Mouse (Mus musculus) intestine, postnatal 0 days (tissue): Measurements from ENCODE around the gene Hist4h4. TPM values are rescaled to one million over a fixed set of nuclear protein-coding genes. Genes with fewer than 3 reads are reported as not detected.

ENCODE experiments used
- ATAC-seq: fragments of 200-750 bp; cut with Nextera tagmentation; 2 replicates; pipeline ENCODE4 v1.8.0; 2017; ENCODE audit warnings: mild to moderate bottlenecking, moderate TSS enrichment, moderate library complexity
- H3K27ac ChIP-seq: fragments of 300-500 bp; sonication (generic); 2 replicates; pipeline ENCODE4 v1.5.1; 2014; ENCODE audit warnings: mild to moderate bottlenecking, low read depth, low read length, moderate library complexity
- H3K27me3 ChIP-seq: fragments of 300-500 bp; sonication (generic); replicated peaks from 2 replicates; pipeline ENCODE4 v1.6.1; 2014; ENCODE audit warnings: low read length, mixed read lengths; ENCODE audit not compliant: control insufficient read depth, insufficient read depth
- H3K36me3 ChIP-seq: fragments of 300-500 bp; sonication (generic); 2 replicates; pipeline ENCODE4 v1.6.1; 2014; ENCODE audit warnings: mild to moderate bottlenecking, moderate library complexity; ENCODE audit not compliant: control insufficient read depth, insufficient read depth
- H3K4me1 ChIP-seq: fragments of 300-500 bp; sonication (generic); replicated peaks from 2 replicates; pipeline ENCODE4 v1.6.1; 2014; ENCODE audit warnings: antibody characterized with exemption, low read length, mixed read lengths; ENCODE audit not compliant: control insufficient read depth, insufficient read depth
- H3K4me2 ChIP-seq: fragments of 300-500 bp; sonication (generic); replicated peaks from 2 replicates; pipeline ENCODE4 v1.6.1; 2014; ENCODE audit warnings: low read depth, mild to moderate bottlenecking, moderate library complexity
- H3K4me3 ChIP-seq: fragments of 300-500 bp; sonication (generic); 2 replicates; pipeline ENCODE4 v1.5.1; 2014; ENCODE audit warnings: low read depth, low read length
- H3K9ac ChIP-seq: fragments of 300-500 bp; sonication (generic); 2 replicates; pipeline ENCODE4 v1.6.1; 2014; ENCODE audit warnings: mild to moderate bottlenecking, low read depth, low read length
- H3K9me3 ChIP-seq: fragments of 300-500 bp; sonication (generic); 2 replicates; pipeline ENCODE4 v1.6.1; 2016; ENCODE audit warnings: mixed run types; ENCODE audit not compliant: control insufficient read depth
- CTCF ChIP-seq: sonication (generic); IDR thresholded peaks from 2 replicates; pipeline ENCODE4 v1.5.1; 2016; ENCODE audit warnings: low read depth, mild to moderate bottlenecking, control low read depth, antibody characterized with exemption, moderate library complexity
- WGBS: fragments of 180-500 bp; shearing (Covaris S2); extraction: QIAGEN DNeasy Blood & Tissue Kit; methylation state at CpG from one replicate; pipeline ENCODE4 v1.1.7; 2014; 5-methylcytosine and 5-hydroxymethylcytosine counted together
- polyA plus RNA-seq: library from polyadenylated mRNA; unstranded; fragments of >200 nt; fragmentation: Nextera tagmentation; extraction: Ambion mirVana; gene quantifications from 2 replicates; pipeline ENCODE4 v1.2.1, GENCODE M21; 2015

Hist4h4 gene
- polyA plus RNA-seq, 1 experiment from 2014 or later: 0.76 TPM

DNA sequence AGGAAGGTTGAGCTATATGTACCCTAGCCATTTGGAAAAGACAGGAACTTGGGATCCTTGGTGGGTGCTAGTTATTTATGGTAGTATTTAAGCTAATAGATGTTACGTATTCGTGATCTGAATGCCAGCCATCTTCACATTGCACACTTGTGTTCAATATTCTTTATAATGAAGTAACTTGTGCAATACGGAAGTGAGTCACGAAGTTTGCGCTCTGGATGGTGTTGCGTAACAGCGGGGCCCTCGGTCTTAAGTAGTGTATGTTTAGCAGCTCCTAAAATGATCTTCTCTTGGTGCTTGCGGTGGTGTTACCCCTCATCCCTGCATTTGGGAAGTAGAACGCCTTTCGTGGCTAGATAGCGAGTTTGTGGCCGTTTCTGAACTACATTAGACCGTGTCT, 4.9 kb upstream of the Hist4h4 start:
- Histone ChIP-seq H3K27me3 (no peaks in the 10 kb centered on the region), H3K9ac (peak overlapping the region; percentile 79), H3K36me3 (peaks cover 9% of the 10 kb centered on the region), H3K4me2 (peak overlapping the region; percentile 94), H3K4me3 (peak overlapping the region; percentile 85), H3K27ac (peak overlapping the region; percentile 90), H3K4me1 (peaks cover 16% of the 10 kb centered on the region; the same call in 1 of the 2 replicates), H3K9me3 (no peaks in the 10 kb centered on the region)
- WGBS: 10% methylated on average over 14 of the region's 14 CpGs
- TF ChIP-seq CTCF: no peak
- 0 out of 2 replicates have a peak, but pooled peaks have one; percentile 23 for ATAC-seq

DNA sequence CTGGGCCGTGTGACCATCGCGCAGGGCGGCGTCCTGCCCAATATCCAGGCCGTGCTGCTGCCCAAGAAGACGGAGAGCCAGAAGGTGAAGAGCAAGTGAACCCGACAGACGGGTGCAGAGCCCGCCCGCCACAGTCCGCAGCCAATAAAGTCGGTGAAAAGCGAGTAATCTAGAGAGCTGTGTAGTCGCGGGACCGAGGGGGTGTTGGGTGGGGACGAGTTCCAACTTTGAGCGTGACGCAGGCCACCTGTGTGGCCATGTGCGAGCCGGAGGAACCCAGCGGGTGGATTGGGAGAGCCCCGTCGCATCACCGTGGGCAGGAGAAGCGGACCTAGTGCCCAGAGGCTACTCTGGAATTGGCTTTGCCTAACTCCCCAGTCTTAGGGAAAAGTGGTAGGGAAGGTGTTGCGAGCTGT, 4.4 kb upstream of the Hist4h4 start:
- ATAC-seq: peak; percentile 8
- Histone ChIP-seq H3K27me3 (no peaks in the 10 kb centered on the region), H3K9me3 (no peaks in the 10 kb centered on the region), H3K4me3 (peak overlapping the region; percentile 85), H3K36me3 (peaks cover 4% of the 10 kb centered on the region; the same call in 1 of the 2 replicates), H3K27ac (peak overlapping the region; percentile 90), H3K4me1 (peaks cover 16% of the 10 kb centered on the region; the same call in 1 of the 2 replicates), H3K4me2 (peak overlapping the region; percentile 94), H3K9ac (peak overlapping the region; percentile 79)
- WGBS: under 1% methylated on average over 28 of the region's 28 CpGs
- TF ChIP-seq CTCF: no peak

DNA sequence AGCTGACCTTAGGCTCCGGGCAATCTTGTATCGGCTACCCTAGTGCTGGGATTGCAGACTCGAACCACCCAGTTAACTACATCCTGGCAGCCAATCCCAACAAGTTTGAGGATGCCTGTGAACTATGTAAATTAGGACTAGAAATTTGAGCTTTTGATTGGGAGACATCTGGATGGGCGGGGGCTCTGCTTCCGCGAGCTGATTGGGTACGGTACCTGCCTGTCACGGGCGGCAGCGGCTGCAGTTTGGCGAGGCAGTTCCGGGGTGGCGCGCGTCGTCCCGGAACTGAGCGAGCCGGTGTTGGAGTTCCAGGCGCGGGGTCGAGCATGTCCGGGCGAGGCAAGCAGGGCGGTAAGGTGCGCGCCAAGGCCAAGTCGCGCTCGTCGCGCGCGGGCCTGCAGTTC, 3.8 kb upstream of the Hist4h4 start, which contains the start of gene H2afj:
H2afj (plus strand) TSS at position 231 of the 404 bp plus-strand sequence.
- Histone ChIP-seq H3K4me2 (peak within 1 kb of the TSS; percentile 94), H3K9ac (peak within 1 kb of the TSS; percentile 79), H3K4me3 (peak within 1 kb of the TSS; percentile 85), H3K27ac (peak within 1 kb of the TSS; percentile 90), H3K36me3 (no peaks in the 10 kb centered on the region; the same call in 1 of the 2 replicates), H3K4me1 (peaks cover 21% of the 10 kb centered on the region; the same call in 1 of the 2 replicates), H3K27me3 (no peaks in the 10 kb centered on the region), H3K9me3 (no peaks in the 10 kb centered on the region)
- peak; percentile 83 for ATAC-seq
- no peak for TF ChIP-seq CTCF
- WGBS: under 1% methylated on average over 34 of the region's 34 CpGs

DNA sequence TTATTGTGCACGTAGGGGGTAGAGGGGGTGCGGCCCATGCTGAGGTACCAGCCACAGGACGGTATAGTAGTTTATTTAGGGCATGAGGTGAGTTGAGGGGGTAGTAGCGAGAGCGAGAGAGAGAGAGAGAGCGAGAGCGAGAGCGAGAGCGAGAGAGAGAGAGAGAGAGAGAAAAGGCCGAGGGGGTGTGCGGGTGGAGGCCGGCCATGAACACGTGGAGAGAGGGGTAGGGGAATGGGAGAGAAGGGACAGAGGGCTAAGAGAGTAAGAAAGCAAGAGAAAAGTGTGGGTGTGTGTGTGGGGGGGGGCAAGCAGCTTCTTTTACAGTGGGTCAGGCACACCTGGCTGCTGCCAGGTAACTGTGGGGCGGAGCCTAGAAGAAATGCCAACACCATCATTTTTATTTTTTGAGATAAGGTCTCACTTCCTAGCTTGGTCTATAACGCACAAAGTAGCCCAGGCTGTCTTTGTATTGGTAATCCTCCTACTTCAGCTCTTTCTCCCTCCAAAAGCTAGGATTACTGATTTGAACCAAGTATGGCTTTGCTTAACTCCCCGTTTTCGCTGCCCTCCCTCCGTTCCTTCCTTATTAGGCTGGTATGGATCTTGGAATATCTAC, 3.3 kb upstream of the Hist4h4 start:
- peaks cover 21% of the 10 kb centered on the region; the same call in 1 of the 2 replicates for H3K4me1 ChIP-seq
- no peaks in the 10 kb centered on the region for H3K36me3 ChIP-seq
- peak overlapping the region; percentile 40 for H3K9ac ChIP-seq
- H3K4me2 ChIP-seq: peak overlapping the region; percentile 94
- no peaks in the 10 kb centered on the region for H3K27me3 ChIP-seq
- TF ChIP-seq CTCF: no peak
- peak overlapping the region; percentile 85 for H3K4me3 ChIP-seq
- peak overlapping the region; percentile 70 for H3K27ac ChIP-seq
- WGBS: 30% methylated on average over 18 of the region's 18 CpGs
- peak; percentile 17 for ATAC-seq
- H3K9me3 ChIP-seq: no peaks in the 10 kb centered on the region

DNA sequence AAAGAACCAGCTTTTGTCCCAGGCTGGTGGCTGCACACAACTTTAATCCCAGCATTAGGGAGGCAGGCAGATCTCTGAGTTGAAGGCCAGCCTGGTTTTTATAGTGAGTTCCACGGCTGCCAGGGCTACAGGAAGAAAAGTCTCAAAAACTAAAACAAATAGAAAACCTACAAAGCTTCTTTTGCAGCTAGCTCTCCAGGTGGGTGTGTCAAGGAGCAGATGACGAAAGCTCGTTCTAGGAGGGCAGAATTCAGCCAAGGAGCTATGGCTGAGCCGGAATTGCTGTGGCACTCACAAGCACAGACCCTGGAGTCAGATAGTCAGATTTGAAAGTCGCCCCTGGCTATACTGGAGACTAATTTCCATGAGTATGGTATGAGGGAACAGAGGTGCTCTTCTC, 2.6 kb upstream of the Hist4h4 start:
- Histone ChIP-seq H3K9me3 (no peaks in the 10 kb centered on the region), H3K27me3 (no peaks in the 10 kb centered on the region), H3K27ac (peak overlapping the region; percentile 70), H3K4me1 (peaks cover 17% of the 10 kb centered on the region; the same call in 1 of the 2 replicates), H3K4me2 (peak overlapping the region; percentile 94), H3K9ac (no peak overlapping the region), H3K36me3 (no peaks in the 10 kb centered on the region), H3K4me3 (no peak overlapping the region)
- ATAC-seq: no peak
- TF ChIP-seq CTCF: no peak
- WGBS: 38% methylated on average over 5 of the region's 5 CpGs

DNA sequence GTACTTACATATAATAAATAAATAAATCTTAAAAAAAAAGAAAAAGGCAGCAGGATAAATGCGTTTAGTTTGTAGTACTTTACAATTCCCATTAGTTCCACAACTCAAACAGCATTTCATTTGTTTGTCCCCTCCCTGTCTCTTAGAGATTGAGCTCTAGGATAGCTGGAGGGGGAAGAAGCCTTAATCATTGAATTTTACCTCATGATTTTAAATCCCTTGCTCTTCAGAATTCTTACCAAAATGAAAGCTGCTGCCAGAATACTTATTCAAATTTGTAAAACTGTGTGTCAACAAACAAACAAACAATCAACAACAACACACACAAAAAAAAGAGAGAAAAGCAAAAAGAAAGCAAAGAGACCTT, 1.2 kb upstream of the Hist4h4 start:
- no peak overlapping the region for H3K9ac ChIP-seq
- H3K27ac ChIP-seq: no peak overlapping the region
- H3K4me3 ChIP-seq: no peak overlapping the region
- H3K27me3 ChIP-seq: no peaks in the 10 kb centered on the region
- H3K4me1 ChIP-seq: 0 out of 2 replicates have a peak, but pooled peaks cover 11% of the 10 kb centered on the region
- no peak for TF ChIP-seq CTCF
- H3K9me3 ChIP-seq: no peaks in the 10 kb centered on the region
- WGBS: 73% methylated on average over 1 of the region's 1 CpGs
- H3K4me2 ChIP-seq: peak overlapping the region; percentile 88; the same call in 1 of the 2 replicates
- no peak for ATAC-seq
- no peaks in the 10 kb centered on the region for H3K36me3 ChIP-seq
